Mouse (Mus musculus): ENCODE measurements around the gene 1700093K21Rik. TPM values are rescaled to one million over a fixed set of nuclear protein-coding genes. Genes with fewer than 3 reads are reported as not detected.
"Not testable (repeated sequence)": the region's sequence is repeated elsewhere in the genome, so short reads cannot be mapped to it uniquely, and the experiment has no call there.

The 1700093K21Rik gene
- polyA plus RNA-seq (2012), result not detected in 2 replicates

DNA sequence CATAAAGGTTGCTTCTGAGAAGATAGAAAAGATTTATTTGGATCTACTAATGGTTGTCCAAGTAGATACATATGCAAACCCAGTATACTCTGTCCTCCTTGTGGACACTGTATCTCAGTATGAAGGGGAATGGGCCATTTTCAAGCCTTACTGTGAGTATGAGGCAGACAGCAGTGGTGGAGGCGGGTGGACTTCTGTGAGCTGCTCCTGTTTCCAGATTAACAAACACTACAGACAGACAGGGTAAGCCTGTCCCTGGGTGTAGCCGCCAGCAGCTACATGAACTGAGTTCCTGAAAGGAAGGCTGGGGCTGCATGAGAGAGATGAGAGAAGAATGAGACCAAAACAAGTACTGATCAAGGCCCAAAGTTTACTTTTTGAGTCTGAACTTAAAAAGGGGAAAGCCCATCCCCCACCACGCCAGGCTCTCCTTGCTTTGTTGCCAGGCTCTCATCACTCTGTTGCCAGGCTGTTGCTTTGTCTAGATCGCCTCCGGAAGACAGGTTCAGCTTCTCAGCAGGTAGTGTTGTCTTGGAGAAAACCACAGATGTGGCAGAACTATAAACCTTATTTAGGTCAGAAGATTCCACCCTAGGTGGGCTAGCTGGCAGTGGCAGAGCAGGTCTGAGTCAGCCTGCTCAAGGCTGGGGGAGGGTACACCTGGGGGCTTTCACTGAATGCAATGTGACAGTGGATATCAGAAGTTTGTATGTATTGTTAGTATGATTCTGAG lies at the start of gene 1700093K21Rik:
Gene 1700093K21Rik (minus strand): TSS at position 683 of the 733 bp plus-strand sequence.
- Histone ChIP-seq H3K9me3 (ENCODE audit: control insufficient read depth, low read length) (peaks cover 3% of the 10 kb centered on the region; the same call in 1 of the 2 replicates), H3K36me3 (ENCODE audit: control insufficient read depth) (no peaks in the 10 kb centered on the region), H3K27me3 (ENCODE audit: control insufficient read depth) (no peaks in the 10 kb centered on the region), H3K4me1 (ENCODE audit: control insufficient read depth) (no peaks in the 10 kb centered on the region), H3K4me3 (replicated peaks) (no peak within 1 kb of the TSS)
- TF ChIP-seq TAL1 (IDR thresholded peaks at IDR 0.05; ENCODE audit: low read length), result no peak
- no peak for TF ChIP-seq GATA1 (IDR thresholded peaks at IDR 0.05; ENCODE audit: low read length)

DNA sequence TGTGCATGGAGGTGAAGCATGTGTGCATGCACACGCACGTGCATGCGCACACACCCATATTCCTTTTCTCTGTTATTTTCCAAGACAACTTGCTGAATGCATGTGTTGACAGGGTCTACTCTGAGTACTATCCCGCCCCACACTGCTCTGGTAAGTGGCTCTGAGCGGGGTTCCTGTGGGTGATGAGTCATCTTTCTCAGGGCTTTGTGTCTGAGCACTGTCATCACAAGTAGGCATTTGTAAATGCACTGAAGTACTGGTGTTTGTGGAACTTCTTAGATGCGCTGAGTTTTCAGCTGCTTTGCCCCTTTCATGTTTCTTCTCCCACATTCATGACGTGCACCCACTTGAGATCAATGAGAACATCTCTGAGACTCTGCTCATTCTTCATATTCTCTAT lies 49.2 kb upstream of the 1700093K21Rik start:
- no peak overlapping the region for H3K4me3 ChIP-seq (replicated peaks)
- H3K36me3 ChIP-seq (ENCODE audit: control insufficient read depth), result peaks cover 13% of the 10 kb centered on the region
- no peaks in the 10 kb centered on the region for H3K4me1 ChIP-seq (ENCODE audit: control insufficient read depth)
- H3K9me3 ChIP-seq (ENCODE audit: control insufficient read depth, low read length), result no peaks in the 10 kb centered on the region
- TF ChIP-seq TAL1 (IDR thresholded peaks at IDR 0.05; ENCODE audit: low read length) (no peak), GATA1 (IDR thresholded peaks at IDR 0.05; ENCODE audit: low read length) (no peak)
- H3K27me3 ChIP-seq (ENCODE audit: control insufficient read depth), result no peaks in the 10 kb centered on the region

DNA sequence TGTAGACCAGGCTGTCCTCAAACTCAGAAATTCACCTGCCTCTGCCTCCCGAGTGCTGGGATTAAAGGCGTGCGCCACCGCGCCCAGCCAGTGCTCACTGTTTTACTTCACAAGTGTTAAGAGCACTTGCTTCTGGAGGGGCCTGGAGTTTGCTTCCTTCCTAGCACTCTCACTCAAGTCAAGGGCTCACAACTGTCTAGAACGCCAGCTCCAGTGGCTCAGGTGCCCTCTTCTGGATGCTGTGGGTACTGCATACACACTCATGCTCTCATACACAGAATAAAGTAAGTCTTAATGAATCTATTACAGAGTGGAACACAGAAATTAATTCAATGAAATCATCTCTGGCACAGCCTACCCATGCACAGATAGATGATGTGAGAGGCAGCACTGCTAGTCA lies 44.8 kb upstream of the 1700093K21Rik start:
- peaks cover 4% of the 10 kb centered on the region for H3K36me3 ChIP-seq (ENCODE audit: control insufficient read depth)
- H3K4me3 ChIP-seq (replicated peaks), result no peak overlapping the region
- H3K9me3 ChIP-seq (ENCODE audit: control insufficient read depth, low read length), result no peaks in the 10 kb centered on the region
- no peaks in the 10 kb centered on the region for H3K4me1 ChIP-seq (ENCODE audit: control insufficient read depth)
- TF ChIP-seq GATA1 (IDR thresholded peaks at IDR 0.05; ENCODE audit: low read length) (no peak), TAL1 (IDR thresholded peaks at IDR 0.05; ENCODE audit: low read length) (no peak)
- H3K27me3 ChIP-seq (ENCODE audit: control insufficient read depth), result no peaks in the 10 kb centered on the region

DNA sequence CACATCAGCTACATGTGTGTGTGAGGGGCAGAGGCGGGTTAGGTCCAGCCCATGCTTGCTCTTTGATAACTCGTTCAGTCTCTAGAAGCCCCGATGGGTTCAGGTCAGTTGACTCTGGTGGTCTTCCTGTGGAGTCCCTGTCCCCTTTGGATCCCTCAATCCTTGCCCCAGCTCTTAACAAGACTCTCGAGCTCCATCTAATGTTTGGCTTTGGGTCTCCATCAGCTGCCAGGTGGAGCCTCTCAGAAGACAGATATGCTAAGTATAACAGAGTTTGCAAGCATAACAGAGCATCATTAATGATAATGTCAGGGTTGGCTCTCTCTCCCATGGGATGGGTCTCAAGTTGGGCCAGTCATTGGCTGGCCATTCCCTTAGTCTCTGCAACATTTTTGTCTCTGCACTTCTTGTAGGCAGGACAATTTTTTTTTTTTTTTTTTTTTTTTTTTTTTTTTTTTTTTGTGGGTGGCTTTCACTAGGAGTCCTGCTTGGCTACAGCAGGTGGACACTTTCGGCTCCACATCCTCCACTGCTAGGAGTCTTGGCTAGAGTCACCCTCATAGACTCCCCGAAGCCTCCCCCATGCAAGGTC lies 36.2 kb upstream of the 1700093K21Rik start:
- Histone ChIP-seq H3K36me3 (ENCODE audit: control insufficient read depth) (no peaks in the 10 kb centered on the region), H3K27me3 (ENCODE audit: control insufficient read depth) (no peaks in the 10 kb centered on the region), H3K9me3 (ENCODE audit: control insufficient read depth, low read length) (no peaks in the 10 kb centered on the region), H3K4me3 (replicated peaks) (no peak overlapping the region), H3K4me1 (ENCODE audit: control insufficient read depth) (no peaks in the 10 kb centered on the region)
- TF ChIP-seq GATA1 (IDR thresholded peaks at IDR 0.05; ENCODE audit: low read length) (no peak), TAL1 (IDR thresholded peaks at IDR 0.05; ENCODE audit: low read length) (no peak)

DNA sequence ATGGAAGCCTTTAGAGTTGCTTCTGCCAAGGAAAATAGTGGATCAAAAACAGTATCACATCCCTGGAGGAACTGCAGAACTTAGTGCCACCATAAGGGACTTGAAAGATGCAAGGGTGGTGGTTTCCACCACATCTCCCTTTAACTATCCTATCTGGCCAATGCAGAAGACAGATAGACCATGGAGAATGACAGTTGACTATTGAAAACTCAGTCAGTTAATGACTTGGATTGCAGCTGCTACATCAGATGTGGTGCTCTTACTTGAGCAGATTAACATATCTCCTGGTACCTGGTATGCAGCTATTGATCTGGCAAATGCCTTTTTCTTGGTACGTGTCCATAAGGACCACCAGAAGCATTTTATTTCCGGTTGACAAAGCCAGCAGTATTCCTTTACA lies 16.5 kb upstream of the 1700093K21Rik start:
- Histone ChIP-seq H3K36me3 (ENCODE audit: control insufficient read depth) (no peaks in the 10 kb centered on the region), H3K9me3 (ENCODE audit: control insufficient read depth, low read length) (no peaks in the 10 kb centered on the region), H3K4me1 (ENCODE audit: control insufficient read depth) (no peaks in the 10 kb centered on the region), H3K27me3 (ENCODE audit: control insufficient read depth) (no peaks in the 10 kb centered on the region), H3K4me3 (replicated peaks) (no peak overlapping the region)
- no peak for TF ChIP-seq GATA1 (IDR thresholded peaks at IDR 0.05; ENCODE audit: low read length)
- no peak for TF ChIP-seq TAL1 (IDR thresholded peaks at IDR 0.05; ENCODE audit: low read length)

DNA sequence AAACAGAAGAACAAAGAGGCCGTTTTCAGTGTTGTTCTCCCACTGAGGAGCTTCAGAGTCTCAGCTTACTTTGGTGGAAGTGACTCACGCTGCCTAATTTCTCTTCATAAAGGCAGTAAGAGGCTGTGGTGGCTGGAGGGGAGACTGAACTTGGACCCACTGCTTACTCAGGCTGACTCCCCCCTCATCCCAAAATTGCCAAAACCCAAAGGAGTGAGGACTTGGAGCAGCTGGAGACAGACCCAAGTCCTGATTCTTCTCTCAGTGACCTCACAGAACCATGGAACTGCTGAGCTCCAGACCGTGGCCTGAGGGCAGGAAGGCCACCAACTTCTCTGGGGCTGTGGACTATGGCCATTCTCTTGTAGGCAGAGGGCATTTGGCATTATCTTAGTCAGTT lies 2.0 kb downstream of the 1700093K21Rik start:
- Histone ChIP-seq H3K9me3 (ENCODE audit: control insufficient read depth, low read length) (no peaks in the 10 kb centered on the region), H3K27me3 (ENCODE audit: control insufficient read depth) (no peaks in the 10 kb centered on the region), H3K36me3 (ENCODE audit: control insufficient read depth) (no peaks in the 10 kb centered on the region), H3K4me1 (ENCODE audit: control insufficient read depth) (no peaks in the 10 kb centered on the region), H3K4me3 (replicated peaks) (no peak overlapping the region)
- TF ChIP-seq TAL1 (IDR thresholded peaks at IDR 0.05; ENCODE audit: low read length) (no peak), GATA1 (IDR thresholded peaks at IDR 0.05; ENCODE audit: low read length) (no peak)

DNA sequence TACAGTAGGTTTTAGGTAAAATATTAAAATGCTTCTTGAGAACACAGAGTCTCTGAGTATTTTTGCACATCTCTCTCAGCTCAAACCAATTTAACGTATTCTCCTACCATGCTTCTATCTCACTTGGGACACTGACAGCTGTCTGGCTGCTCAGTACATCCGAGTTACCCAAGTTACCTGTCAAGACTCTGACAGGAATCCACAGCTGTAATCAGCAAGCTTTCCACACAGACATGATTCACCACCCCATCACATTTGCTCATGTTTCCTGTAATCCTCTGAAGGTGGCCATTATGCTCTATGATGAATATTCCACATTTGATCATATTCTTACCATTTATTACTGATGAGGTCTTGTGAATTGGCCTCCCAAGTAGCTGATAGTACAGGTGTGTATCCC lies 5.6 kb downstream of the 1700093K21Rik start:
- Histone ChIP-seq H3K4me3 (replicated peaks) (no peak overlapping the region), H3K4me1 (ENCODE audit: control insufficient read depth) (peaks cover 8% of the 10 kb centered on the region), H3K27me3 (ENCODE audit: control insufficient read depth) (no peaks in the 10 kb centered on the region), H3K9me3 (ENCODE audit: control insufficient read depth, low read length) (no peaks in the 10 kb centered on the region), H3K36me3 (ENCODE audit: control insufficient read depth) (no peaks in the 10 kb centered on the region)
- TF ChIP-seq TAL1 (IDR thresholded peaks at IDR 0.05; ENCODE audit: low read length) (no peak), GATA1 (IDR thresholded peaks at IDR 0.05; ENCODE audit: low read length) (no peak)

DNA sequence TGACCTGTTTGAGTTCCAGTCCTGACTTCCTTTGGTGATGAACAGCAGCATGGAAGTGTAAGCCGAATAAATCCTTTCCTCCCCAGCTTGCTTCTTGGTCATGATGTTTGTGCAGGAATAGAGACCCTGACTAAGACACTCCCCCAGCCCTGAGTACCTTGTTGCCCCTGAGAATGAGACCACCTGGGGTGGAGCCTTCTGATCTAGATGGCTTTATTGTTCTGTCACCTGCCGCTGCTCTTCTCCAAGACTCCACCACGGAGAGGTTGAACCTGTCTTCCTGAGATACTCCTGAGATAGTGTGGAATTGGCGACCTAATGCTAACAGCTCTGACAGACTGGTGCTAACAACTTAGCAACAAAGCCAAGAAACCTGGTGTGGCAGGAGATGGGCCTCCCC lies 6.2 kb downstream of the 1700093K21Rik start:
- not testable (repeated sequence) for H3K4me1 ChIP-seq (ENCODE audit: control insufficient read depth); H3K4me3 ChIP-seq (replicated peaks); H3K9me3 ChIP-seq (ENCODE audit: control insufficient read depth, low read length); H3K36me3 ChIP-seq (ENCODE audit: control insufficient read depth); H3K27me3 ChIP-seq (ENCODE audit: control insufficient read depth)

DNA sequence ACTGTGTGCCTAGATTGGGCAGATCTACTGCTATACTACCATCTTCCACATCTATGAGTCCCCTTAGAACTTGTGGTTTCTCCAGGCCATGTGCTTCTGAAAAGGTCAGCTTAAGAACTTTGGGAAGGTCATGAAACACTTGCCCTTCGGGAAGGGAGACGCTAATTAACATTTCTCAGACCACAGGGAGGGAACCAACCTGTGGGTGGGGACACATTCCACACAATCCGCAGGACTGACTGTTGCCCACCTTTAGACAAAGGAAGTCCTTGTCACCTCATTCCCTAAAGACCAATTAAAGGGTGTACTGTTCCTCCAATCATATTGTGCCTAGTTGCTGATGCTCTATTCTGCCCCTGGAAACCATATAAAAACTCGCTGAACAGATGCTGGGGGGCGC lies 16.2 kb downstream of the 1700093K21Rik start:
- H3K4me3 ChIP-seq (replicated peaks), result not testable (repeated sequence)

DNA sequence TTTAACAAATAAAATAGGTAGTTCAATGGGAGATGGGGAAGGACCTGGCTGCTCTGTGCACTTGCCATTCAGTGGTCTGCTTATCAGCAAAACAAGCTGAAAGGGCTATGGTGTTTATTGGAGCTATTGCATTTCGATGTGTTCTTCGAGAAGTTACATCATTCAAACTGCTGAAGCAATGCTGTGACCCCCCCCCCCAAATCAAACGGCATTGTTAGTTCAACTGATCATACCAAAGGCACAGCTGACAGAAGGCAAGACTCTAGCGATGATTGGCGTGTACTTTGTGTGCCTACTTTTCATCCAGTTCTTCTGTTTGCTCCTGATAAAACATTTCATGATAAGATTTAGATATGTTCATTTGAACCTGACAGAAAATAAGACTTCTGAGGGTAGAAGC lies 22.3 kb downstream of the 1700093K21Rik start:
- peaks cover 43% of the 10 kb centered on the region for H3K4me1 ChIP-seq (ENCODE audit: control insufficient read depth)
- peak overlapping the region; percentile 89 for H3K4me3 ChIP-seq (replicated peaks)
- no peak for TF ChIP-seq GATA1 (IDR thresholded peaks at IDR 0.05; ENCODE audit: low read length)
- no peak for TF ChIP-seq TAL1 (IDR thresholded peaks at IDR 0.05; ENCODE audit: low read length)
- H3K36me3 ChIP-seq (ENCODE audit: control insufficient read depth), result peaks cover 29% of the 10 kb centered on the region
- H3K9me3 ChIP-seq (ENCODE audit: control insufficient read depth, low read length), result no peaks in the 10 kb centered on the region
- H3K27me3 ChIP-seq (ENCODE audit: control insufficient read depth), result no peaks in the 10 kb centered on the region

More for the DNA sequence above, 16.2 kb downstream of the 1700093K21Rik start:
- H3K27me3 ChIP-seq (ENCODE audit: control insufficient read depth); H3K36me3 ChIP-seq (ENCODE audit: control insufficient read depth); H3K9me3 ChIP-seq (ENCODE audit: control insufficient read depth, low read length); H3K4me1 ChIP-seq (ENCODE audit: control insufficient read depth): not testable (repeated sequence)

Data from erythroblast, embryonic 14.5 days (primary cell).